Mouse (Mus musculus) kidney, adult 11 months (tissue): ENCODE measurements around the gene Gas1.

ENCODE experiments used
- DNase-seq: peaks from one replicate; pipeline ENCODE4 v3.0.0; 2022

Gas1 gene

DNA sequence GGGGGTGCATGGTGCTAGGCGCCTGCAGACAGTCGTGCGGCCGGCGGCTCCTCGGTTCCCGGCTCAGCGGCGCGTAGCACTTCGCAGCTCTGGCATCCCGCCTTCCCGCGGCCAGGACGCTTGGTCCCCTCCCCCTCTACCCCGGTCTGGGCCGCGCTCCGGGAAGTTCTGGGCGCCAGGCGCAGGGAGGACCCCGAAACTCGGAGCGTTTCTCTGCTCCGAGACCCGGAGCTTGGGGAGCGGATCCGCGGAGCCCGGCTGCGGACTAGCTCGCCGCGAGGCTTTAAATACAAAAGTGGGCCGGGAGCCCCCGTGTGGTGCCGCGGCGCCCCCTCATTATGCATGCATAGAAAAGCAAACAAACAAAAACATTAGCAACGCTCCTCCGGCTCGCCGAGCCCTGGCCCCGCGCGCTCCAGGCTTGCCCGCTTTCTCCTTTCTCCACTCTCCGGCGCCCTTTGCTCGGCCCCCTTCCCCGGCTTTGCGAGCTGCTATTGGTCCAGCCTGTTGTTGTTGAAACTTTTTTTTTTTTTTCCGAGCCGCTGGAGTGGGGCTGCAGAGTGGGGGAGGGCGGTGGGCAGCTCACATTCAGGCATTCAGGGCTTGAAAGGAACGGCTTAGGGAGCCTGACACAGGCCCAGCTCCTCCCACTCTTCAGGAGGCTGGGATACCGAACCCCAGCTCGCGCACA lies at the start of gene Gas1:
Gene Gas1 (minus strand): TSS at position 260 of the 691 bp plus-strand sequence.
- DNase-seq = peak; percentile 96

- DNase-seq = no peak
Observed at GRCm38 (mm10) chr13:60226251-60226836, 49.2 kb upstream of the Gas1 start.

GRCm38 (mm10) chr13:60225736-60226135 lies 48.6 kb upstream of the Gas1 start:
- DNase-seq = peak; percentile 8

GRCm38 (mm10) chr13:60225276-60225675 lies 48.1 kb upstream of the Gas1 start:
- DNase-seq = no peak

GRCm38 (mm10) chr13:60223797-60224196 lies 46.6 kb upstream of the Gas1 start:
- DNase-seq = no peak

- no peak for DNase-seq
Observed at GRCm38 (mm10) chr13:60222336-60222735, 45.2 kb upstream of the Gas1 start.

DNA sequence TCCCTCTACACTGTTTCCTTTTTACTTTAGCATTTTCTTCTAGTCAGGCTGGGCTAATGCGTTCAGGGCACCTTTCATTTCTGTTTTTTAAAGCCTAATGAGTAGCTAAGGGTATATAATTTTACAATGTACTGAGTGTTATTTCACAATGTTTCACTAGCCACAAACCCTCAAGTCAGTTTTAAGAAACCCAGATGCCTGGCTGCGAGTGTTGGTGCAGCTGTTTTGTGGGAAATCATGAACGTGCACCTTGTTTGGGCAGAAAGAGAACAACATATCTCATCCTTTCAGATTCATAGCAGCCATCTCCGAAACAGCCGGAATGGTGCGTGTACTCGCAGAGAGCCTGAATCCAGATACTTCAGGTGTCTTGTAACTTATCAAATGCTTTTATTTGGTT lies 36.7 kb upstream of the Gas1 start:
- DNase-seq = no peak

GRCm38 (mm10) chr13:60207135-60207601 lies 30.0 kb upstream of the Gas1 start:
- no peak for DNase-seq

GRCm38 (mm10) chr13:60204746-60205145 lies 27.6 kb upstream of the Gas1 start:
- DNase-seq = no peak

DNA sequence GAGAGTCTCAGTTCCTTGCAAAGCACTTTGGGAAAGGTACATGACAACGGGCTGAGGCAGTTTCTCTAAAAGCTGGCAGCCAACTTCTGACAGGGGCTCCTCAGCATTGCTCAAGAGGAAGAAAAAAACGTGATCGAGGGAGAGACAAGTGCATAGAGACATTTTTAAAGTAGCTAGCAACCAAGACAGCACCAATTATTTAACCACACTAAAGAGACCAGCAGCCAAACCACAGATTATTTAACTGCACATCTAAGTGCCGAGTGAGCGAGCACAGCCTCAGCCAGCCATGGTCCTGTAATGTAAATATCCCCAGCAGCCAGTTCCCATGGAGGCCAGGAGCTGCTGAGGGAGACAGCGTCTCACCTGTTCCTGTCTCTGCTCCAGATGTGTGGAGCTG lies 16.1 kb upstream of the Gas1 start:
- DNase-seq = no peak

DNA sequence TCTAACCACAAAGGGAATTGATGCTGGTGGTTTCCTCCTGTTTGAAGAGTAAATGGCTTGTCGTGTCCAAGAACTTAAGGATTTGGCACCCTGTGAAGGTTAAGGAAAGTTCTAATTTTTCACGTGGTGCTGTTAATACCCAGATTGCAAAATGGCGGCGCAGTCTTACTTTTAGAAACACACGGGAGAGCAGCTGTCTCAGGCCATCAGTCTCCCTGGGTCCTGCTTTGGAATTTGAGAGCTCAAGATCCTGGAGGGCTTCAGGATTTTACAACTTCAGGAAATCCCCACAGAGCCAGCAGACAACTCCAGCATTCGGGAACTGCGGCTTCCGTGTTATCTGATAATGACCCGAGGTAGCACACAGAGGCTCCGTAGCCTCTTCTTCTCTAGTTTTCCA lies 12.8 kb upstream of the Gas1 start:
- no peak for DNase-seq

DNA sequence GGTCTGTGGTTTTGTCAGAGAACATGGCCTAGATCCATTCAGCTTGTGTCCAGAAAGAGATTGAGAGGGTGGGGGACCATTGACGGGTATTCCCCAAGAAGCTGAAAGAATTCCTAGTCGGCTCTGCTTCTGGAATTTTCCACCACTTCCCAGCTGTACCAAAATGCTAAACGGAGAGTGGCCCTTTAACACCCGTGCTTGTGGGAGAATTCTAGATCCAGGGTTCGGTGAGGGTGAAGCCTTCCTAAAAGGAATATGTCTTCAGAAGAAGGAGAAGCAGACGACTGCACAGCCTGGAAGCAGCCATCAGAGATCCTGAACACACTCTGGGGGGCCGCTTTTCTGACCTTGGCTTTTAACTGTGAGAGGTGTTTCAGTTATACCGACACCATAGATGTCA lies 11.8 kb upstream of the Gas1 start:
- DNase-seq = no peak

GRCm38 (mm10) chr13:60187276-60187675 lies 10.1 kb upstream of the Gas1 start:
- no peak for DNase-seq

- no peak for DNase-seq
Observed at GRCm38 (mm10) chr13:60182346-60182745, 5.2 kb upstream of the Gas1 start.

- DNase-seq = no peak
Observed at GRCm38 (mm10) chr13:60179641-60180040, 2.5 kb upstream of the Gas1 start.

DNA sequence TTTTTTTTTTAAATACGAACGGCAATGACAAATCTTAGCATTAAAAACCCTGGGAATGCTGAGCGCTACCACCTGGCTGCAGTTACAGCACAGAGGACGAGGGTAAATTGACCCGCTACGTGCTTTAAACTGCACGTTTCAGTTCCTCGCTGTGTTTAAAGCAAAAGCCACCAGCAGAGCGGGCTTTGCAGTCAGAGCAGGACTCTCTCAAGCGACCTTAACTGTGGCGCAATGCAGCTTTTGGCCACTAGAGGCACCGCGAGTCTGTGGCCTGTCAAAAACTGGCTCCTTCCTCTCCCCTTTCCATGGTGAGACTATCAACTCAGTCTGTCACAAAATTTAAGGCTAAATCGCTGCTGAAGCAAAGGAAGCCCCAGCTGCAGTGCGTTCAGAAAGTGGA lies 1.3 kb upstream of the Gas1 start:
- DNase-seq = peak; percentile 91

GRCm38 (mm10) chr13:60177797-60178110 lies 589 bp upstream of the Gas1 start:
- DNase-seq = no peak

DNA sequence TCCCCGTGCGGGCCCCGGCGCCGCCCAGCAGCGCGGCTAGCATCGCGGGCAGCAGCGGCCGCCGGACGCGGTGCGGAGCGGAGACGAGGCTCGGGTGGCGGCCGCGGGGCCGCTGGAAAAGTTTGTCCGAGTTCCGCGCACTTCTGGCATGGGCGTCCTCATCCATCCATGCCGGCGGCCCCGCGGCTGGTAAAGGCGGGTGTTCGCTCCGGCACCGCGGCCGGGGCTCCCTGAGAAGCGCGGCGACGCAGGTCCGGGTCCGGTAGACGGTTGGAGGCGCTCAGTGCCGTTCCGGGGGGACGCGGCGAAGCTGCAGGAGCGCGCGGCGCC lies 424 bp downstream of the Gas1 start:
- no peak for DNase-seq

DNA sequence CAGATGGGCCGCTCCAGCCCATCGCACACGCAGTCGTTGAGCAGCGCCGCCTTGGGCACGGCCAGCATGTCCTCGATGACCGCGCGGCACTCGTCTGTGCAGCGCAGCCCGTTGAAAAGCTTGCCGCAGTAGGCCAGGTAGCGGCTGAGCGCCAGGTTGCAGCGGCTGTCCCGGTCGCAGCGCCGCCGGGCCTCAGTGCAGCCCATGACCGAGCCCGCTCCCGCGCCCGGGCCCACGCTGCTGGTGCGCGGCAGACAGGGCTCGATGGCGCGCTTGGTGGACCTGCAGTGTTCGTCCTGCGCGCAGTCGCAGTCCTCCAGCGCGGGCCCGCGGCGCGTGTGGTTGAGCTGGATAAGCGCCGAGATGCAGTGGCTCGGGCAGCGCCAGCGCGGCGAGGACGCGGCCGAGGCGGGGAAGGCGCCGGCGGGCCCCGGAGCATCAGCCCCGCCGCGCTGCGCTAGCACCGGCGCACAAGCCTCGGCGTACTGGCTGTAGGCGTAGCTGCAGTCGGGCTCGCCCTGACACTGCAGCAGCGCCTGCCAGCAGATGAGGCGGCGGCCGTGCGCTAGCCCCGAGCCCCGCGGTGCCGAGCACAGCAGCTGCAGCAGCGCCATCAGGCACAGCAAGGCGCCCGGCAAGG lies 909 bp downstream of the Gas1 start:
- peak; percentile 64 for DNase-seq

- peak; percentile 43 for DNase-seq
Observed at GRCm38 (mm10) chr13:60175490-60176135, 1.6 kb downstream of the Gas1 start.

GRCm38 (mm10) chr13:60174953-60175352 lies 2.2 kb downstream of the Gas1 start:
- no peak for DNase-seq

GRCm38 (mm10) chr13:60173591-60174524 lies 3.3 kb downstream of the Gas1 start:
- peak; percentile 66 for DNase-seq

DNA sequence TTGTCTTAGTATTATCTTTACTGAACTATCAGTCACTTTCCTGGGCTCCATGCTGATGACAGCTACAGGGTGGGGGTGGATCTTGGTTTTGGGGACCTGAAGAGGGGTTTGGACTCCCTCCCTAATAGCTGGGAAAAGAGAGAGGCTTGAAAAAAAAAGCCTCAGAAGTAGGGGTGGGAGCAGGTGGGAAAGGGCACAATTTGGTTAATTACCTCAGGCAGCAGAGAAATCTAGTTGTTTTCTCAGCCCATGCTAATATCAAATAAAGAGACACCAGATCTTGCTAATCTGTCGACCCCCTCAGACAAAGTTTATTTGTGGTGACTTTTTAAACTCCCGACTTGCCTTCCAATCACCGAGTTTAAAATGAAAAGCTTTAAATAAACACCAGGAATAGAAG lies 4.0 kb downstream of the Gas1 start:
- no peak for DNase-seq
